Mouse (Mus musculus) ZHBTc4 (cell line): Measurements from ENCODE around the gene Trf.

Source experiments
- DNase-seq: peaks from one replicate; pipeline ENCODE4 v3.0.0-alpha.2; 2011; ENCODE audit warnings: low read depth, low spot score

Trf gene

DNA sequence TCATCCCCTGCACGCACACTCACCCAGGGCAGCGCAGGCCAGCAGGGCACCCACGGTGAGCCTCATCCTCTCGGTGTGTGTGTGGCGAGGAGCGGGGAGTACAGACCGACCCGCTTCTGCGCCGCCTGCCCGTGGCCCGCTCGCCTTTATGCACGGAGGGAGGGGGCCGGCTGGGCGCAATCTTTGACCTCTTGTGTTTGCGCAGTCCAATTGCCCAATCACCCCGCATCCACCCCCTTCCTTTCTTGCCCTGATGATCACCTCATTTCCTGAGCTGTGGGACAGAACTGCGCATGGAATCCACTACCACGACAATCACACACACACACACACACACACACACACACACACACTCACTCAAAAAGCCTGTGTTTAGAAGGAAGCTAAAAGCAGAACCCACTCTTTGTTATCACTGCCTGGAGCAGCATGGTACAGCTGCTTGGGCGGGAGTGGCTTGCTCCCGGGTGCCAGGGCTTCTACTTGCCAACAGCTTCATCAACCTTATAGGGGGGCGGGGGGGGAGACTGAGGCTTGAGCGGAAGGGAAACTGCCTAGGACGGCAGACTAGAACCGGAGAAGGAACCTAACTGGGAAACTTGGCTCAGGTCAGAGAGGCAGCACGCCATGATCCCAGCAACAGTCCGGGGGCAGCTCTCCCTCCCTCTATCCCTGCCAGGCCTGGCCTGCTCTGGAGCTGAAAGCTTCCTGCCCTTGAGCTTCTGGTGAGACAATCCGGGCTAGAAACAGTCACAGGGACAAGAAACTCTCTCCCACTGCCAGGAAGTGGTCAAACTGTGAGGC lies at the start of gene Trf, which contains the start of gene Gm20425:
TSS of gene Trf (minus strand) at position 294 of the 801 bp plus-strand sequence.
TSS of gene Gm20425 (minus strand) at position 157 of the 801 bp plus-strand sequence.
- peak; percentile 37 for DNase-seq

GRCm38 (mm10) chr9:103276876-103277275 lies 46.6 kb upstream of the Trf start:
- DNase-seq: peak; percentile 41

DNA sequence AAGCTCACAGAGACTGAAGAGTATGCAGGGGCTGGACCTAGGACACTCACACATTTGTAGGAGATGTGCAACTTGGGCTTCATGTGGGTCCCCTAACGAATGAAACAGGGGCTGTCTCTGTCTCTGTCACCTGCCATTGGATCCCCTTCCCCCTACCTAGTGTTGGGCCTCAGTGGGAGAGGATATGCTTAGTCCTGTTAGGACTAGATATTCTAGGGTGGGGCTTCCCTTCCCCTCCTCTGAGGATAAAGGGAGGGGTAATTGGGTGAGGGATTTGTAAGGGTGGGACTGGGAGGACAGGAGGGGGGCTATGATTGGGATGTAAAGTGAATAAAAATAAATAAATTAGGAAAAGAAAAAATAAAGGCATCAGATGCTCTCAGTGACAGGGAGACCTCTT lies 45.4 kb upstream of the Trf start:
- DNase-seq: no peak

DNA sequence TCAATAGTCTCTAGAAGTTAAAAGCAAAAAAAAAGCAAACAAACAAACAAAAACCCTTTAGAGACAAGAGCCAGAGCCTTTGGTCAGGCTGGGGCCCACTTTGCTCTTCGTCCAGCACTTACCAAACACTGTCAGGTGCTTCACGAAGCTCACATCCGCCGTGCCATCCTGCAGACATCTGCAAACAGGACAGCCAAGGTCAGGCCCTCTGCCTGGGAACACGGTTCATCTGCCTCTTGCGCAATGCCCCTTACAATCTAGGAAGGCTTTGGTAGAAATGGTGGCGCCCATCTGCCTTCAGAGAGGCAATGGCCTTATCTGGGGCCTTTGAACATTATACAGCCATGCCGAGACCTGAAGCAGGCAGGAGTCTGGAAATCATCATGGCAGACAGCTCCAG lies 44.6 kb upstream of the Trf start:
- no peak for DNase-seq

GRCm38 (mm10) chr9:103271104-103271503 lies 40.9 kb upstream of the Trf start:
- no peak for DNase-seq

DNA sequence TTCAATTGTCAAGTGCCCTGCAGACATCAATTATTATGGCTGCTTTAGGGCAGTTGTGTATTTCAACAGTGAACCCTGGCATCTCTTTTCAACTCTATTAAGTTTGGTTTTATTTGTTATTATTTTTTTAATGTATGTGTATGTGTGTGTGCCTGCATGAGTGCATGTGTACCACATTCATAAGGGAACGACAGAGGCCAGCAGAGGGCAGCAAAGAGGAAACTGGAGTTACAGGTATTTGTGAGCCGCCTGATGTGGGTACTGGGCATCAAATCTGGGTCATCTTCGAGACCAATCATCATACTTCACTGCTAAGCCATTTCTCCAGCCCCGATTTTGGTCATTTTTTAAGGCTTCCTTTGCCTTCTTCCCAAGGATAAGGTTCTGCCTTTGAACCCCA lies 35.5 kb upstream of the Trf start:
- DNase-seq: peak; percentile 42

DNA sequence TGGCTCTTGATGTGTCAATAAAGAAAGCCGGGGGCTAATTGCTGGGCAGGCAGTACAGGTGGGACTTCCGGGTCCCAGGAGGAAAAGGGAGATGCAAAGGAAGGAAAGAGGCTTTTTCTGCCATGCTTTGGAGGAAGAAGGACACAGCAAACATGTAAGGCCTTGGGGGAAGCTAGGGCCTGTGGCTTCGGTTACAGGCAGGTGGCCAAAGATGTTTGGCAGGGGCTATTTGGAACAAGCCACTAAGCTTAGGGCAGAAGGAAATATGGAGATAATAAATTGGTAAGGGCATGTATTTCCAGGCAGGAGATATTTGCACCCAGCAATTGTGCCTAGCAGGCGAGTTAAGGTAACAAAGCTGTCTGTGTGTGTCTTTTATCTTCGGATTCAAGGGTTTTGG lies 22.7 kb upstream of the Trf start:
- no peak for DNase-seq

DNA sequence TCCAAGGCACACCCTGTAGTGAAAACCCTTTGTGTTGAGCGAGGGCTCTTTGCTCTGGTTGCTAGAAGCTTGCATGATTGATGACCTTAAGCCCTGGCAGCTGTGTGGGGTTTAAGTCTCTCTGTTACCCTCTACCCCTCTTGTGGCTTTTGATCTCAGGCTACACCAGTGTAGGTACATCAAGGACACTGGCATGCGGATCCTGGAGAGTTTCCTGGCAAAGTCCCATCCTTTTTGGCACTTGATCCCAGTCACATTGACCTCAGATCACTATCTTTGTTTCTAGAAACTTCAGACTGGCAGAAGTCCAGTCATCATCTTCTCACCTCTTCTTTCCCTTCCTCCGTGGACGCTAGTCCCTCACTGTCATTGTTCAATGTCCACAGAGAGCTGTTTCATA lies 18.4 kb upstream of the Trf start:
- no peak for DNase-seq

GRCm38 (mm10) chr9:103246526-103247168 lies 16.4 kb upstream of the Trf start:
- no peak for DNase-seq

- DNase-seq: no peak
Observed at GRCm38 (mm10) chr9:103243640-103244039, 13.4 kb upstream of the Trf start.

- DNase-seq: no peak
Observed at GRCm38 (mm10) chr9:103241206-103241605, 11.0 kb upstream of the Trf start.

GRCm38 (mm10) chr9:103239471-103239870 lies 9.2 kb upstream of the Trf start:
- DNase-seq: no peak

DNA sequence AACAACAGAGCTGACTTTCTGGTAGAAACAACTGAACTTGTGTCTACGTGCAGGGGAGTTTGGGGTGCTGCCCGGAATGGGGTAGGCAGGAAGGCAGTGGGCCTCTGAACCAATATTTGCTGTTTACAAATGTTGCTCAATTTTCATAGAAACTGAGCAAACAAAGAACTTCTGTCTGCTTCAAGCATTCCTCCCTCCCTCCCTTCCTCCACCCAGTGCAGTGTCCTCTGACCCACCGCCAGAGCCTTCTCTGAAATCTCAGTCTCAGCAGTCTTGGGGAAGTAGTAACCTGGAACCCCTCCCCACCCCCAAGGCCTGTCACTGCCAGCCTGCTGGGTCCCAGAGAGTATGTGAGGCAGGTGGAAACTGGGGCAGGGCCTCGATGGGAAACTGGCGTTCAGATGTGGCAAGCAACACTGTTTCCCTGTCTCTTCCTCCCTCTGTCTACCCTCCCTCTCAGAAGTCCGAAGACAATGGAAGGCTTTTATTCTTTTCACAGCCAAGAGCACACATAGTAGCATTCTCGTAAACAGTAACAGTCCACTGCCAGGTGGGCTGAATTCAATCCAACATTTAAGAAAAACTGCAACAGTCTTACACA lies 4.4 kb upstream of the Trf start:
- no peak for DNase-seq

- no peak for DNase-seq
Observed at GRCm38 (mm10) chr9:103234059-103234458, 3.8 kb upstream of the Trf start.

GRCm38 (mm10) chr9:103233006-103233395 lies 2.8 kb upstream of the Trf start:
- DNase-seq: no peak

DNA sequence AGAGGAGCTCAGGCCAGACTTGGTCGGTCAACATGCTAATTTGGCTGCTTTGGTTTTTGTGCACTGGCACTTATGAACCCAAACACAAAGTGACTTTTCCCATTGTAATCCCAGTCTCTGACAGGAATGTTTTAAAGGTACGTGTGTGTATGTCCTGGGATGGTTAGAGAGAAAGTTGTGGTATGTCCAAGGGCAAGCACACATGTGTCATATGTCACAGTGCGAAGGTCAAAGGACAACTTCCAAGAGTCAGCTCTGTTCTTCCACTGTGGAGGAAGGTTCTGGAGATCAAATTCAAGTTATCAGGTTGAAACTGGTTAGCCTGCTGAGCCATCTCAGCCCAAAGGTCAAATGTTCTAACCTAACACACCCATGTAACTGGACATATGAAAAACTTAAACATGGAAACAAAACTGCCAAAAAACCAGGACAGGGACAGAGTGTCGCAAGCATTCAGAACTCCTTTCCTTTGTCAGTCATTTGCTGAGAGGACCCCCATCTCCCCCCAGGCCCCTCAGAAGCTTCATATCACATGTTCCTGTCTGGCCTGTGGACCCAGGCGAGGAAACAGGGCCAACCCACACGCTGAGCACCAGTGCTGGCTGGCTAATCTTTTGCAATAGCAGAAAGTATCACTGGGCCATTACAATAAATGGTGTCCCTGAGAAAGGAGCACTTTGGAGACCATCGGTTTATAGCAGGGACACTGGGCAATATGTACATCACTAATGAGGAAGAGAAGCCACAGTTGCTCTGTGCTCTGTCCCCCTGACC lies 2.2 kb upstream of the Trf start:
- no peak for DNase-seq

DNA sequence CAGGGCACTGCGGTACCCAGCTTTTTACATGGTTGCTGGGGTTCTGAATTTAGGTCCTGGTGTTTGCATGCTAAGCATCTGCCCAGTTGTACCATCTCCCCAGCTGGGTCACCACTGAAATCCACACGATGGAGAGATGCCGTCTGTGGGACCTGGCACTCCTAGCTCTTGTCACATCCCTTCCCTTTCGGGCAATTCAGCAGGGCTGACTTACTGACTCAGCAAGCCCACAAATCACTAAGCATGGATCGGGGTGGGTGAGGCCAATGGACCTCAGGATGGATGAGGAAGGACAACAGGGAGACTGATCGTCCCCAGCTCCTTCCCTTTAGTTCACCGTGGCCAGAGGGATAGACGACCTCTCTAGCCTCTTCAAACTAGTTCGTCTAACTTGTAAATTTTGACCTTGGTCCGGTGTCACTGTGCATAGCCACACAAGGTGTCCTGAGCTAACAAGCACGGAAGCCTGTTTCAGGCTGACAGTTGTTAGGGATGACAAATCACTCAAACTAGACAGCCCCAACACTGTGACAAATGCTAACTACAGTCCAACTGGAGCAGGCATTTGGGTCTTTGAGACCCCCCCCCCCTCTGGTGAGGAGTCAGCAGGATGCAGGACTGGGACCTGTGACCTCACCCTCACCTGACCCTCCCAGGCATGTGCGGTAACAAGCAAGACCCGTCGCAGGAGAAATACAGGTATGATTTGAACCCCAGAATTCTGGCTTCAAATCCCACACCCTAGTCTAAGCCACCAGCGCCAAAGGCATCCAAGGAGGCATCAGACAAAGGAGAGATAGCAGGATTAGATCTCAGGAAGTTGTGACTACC lies 992 bp downstream of the Trf start:
- DNase-seq: peak; percentile 32

- DNase-seq: no peak
Observed at GRCm38 (mm10) chr9:103228370-103229003, 1.8 kb downstream of the Trf start.

DNA sequence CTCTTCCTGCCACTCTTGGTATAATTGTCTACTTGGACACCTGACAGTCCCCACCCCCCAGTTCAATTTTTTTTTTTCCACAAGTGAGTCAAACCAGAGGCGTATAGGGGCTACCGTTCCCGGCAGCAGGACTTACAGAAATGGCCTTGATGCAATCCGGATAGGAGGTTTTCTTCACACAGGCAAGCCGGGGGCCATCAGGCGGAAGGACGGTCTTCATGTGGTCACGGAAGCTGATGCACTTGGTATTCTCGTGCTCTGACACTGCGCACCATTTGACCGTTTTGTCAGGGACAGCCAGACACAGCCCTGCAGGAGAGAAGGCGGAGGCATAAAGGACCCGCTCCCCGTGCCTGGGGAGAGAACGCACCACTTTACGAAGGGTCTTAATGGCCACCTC lies 2.5 kb downstream of the Trf start:
- DNase-seq: peak; percentile 24

- no peak for DNase-seq
Observed at GRCm38 (mm10) chr9:103226806-103227205, 3.4 kb downstream of the Trf start.

DNA sequence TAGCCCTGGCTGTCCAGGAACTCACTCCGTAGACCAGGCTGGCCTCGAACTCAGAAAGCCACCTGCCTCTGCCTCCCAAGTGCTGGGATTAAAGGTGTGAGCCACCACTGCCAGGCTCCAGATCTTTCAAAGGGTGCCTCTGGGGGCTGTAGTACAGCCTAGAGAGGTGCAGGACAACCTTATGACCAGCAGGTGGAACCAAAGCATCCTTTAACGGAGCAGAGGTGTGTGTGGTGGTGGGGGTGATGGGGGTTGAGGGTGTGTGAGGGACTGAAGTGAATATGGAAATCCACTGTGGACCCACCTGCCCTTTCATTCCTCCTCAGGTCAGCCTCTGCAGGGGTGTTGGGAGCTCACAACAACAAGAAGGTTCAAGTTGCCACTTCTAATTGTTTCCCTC lies 4.8 kb downstream of the Trf start:
- DNase-seq: peak; percentile 83
